Mouse (Mus musculus) forebrain, embryonic 15.5 days (tissue): ENCODE measurements around the gene Plxdc1. TPM values are rescaled to one million over a fixed set of nuclear protein-coding genes. Genes with fewer than 3 reads are reported as not detected.

Experiments used
- ATAC-seq: fragments of 200-750 bp; cut with Nextera tagmentation; replicated peaks from 2 replicates; pipeline ENCODE4 v1.8.0; 2017; ENCODE audit warnings: mild to moderate bottlenecking, moderate TSS enrichment, moderate library complexity
- H3K27ac ChIP-seq: fragments of 300-500 bp; sonication (generic); replicated peaks from 2 replicates; pipeline ENCODE4 v1.5.1; 2015; ENCODE audit warnings: mild to moderate bottlenecking, inconsistent platforms
- H3K27me3 ChIP-seq: fragments of 300-500 bp; sonication (generic); 2 replicates; pipeline ENCODE4 v1.6.1; 2015; ENCODE audit warnings: inconsistent platforms
- H3K36me3 ChIP-seq: fragments of 300-500 bp; sonication (generic); 2 replicates; pipeline ENCODE4 v1.6.1; 2015; ENCODE audit warnings: mild to moderate bottlenecking, inconsistent platforms
- H3K4me1 ChIP-seq: fragments of 300-500 bp; sonication (generic); 2 replicates; pipeline ENCODE4 v1.6.1; 2015; ENCODE audit warnings: inconsistent platforms
- H3K4me2 ChIP-seq: fragments of 300-500 bp; sonication (generic); replicated peaks from 2 replicates; pipeline ENCODE4 v1.6.1; 2015; ENCODE audit warnings: mild to moderate bottlenecking, inconsistent platforms
- H3K4me3 ChIP-seq: fragments of 300-500 bp; sonication (generic); 2 replicates; pipeline ENCODE4 v1.5.1; 2015; ENCODE audit warnings: mild to moderate bottlenecking, inconsistent platforms
- H3K9ac ChIP-seq: fragments of 300-500 bp; sonication (generic); replicated peaks from 2 replicates; pipeline ENCODE4 v1.6.1; 2015; ENCODE audit warnings: mild to moderate bottlenecking, inconsistent platforms
- H3K9me3 ChIP-seq: fragments of 300-500 bp; sonication (generic); 2 replicates; pipeline ENCODE4 v1.6.1; 2016; ENCODE audit warnings: inconsistent platforms
- WGBS: fragments of 180-500 bp; shearing (Covaris S2); methylation state at CpG from one replicate; pipeline ENCODE4 v1.1.7; 2015; ENCODE audit warnings: mixed read lengths; 5-methylcytosine and 5-hydroxymethylcytosine counted together
- polyA plus RNA-seq: library from polyadenylated mRNA; unstranded; fragments of >200 nt; fragmentation: Nextera tagmentation; extraction: Ambion mirVana; gene quantifications from 2 replicates; pipeline ENCODE4 v1.2.1, GENCODE M21; 2015

The Plxdc1 gene
- 0.65 and 0.89 TPM in 2 replicates for polyA plus RNA-seq

DNA sequence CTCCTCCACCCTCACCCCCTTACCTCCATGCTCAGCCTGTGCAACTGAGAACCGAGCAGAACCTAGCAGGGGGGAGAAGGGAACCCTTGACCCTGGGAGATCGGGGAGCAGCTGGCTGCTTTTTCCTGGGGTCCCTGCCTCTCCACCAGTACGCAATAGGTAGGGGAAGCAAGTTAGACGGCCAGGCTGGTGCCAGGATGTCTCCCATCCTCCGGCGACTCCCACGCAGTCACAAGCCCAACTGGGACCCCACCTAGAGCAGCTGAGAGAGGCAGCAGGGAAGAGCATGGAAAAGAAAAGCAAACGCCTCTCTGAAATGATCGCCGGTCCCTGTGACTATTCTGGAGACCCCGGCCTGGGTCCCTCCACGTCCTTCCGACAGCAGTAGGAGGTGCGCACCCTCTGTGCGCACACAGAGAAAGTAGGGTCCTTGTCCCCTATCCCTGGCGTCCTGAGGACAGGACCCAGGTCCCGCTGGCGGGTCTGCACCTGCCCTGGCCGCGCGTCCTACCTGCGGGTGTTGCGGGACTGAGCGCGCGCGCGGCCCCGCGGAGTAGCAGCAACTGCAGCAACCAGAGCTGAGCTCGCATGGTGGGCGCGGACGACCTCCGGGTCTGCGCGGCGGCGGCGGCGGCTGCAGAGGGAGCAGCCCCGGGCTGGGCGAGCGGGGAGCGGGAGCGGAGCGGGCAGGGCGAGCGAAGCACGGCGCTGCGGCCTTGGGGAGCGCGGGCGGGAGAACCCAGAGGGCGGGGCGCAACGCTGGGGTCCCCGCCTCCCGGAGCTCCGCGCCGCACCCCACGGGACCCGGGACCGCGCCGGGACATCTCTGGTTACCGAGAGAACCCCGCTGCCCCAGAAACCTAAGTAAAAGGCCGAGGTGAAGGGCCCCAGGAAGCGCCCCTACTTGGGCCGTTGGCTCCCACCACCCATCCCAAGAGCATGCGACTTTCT lies at the start of gene Plxdc1:
Gene Plxdc1, minus strand, starts transcription at position 718 of the 951 bp plus-strand sequence.
- no peak within 1 kb of the TSS for H3K27ac ChIP-seq
- H3K4me3 ChIP-seq, result peak within 1 kb of the TSS; percentile 97
- no peak for ATAC-seq
- H3K27me3 ChIP-seq, result peaks cover 30% of the 10 kb centered on the region
- peaks cover 36% of the 10 kb centered on the region for H3K4me1 ChIP-seq
- no peaks in the 10 kb centered on the region for H3K36me3 ChIP-seq
- 3% methylated on average over 70 of the region's 74 CpGs for WGBS
- peak within 1 kb of the TSS; percentile 82 for H3K4me2 ChIP-seq
- H3K9ac ChIP-seq, result peak within 1 kb of the TSS; percentile 58
- no peaks in the 10 kb centered on the region for H3K9me3 ChIP-seq

DNA sequence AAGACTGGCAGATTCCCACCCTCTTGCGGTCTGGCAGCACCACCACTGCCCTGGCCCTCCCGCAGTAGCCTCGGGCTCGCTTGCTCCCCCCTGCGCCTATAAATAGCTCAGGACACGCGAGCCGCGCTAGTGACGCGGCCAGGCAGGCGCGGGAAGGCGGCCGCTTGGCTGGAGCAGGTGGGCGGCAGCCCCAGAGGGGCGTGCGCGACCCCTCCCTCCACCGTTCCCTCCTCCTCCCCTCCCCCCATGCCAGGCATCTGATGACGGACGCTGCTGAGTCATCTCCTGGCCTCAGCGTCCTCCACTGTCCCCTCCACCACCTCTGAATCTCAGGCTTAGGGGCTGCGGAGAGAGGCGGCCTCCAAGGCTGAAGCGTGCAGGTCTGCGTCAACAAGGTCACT lies 49.7 kb upstream of the Plxdc1 start:
- H3K27me3 ChIP-seq, result peaks cover 10% of the 10 kb centered on the region; the same call in 1 of the 2 replicates
- WGBS, result under 1% methylated on average over 24 of the region's 27 CpGs
- H3K4me2 ChIP-seq, result peak overlapping the region; percentile 86
- peak overlapping the region; percentile 57 for H3K9ac ChIP-seq
- no peak overlapping the region for H3K27ac ChIP-seq
- peaks cover 4% of the 10 kb centered on the region for H3K36me3 ChIP-seq
- H3K4me3 ChIP-seq, result peak overlapping the region; percentile 41
- ATAC-seq, result 0 out of 2 replicates have a peak, but pooled peaks have one; percentile 44
- H3K9me3 ChIP-seq, result no peaks in the 10 kb centered on the region
- peaks cover 27% of the 10 kb centered on the region for H3K4me1 ChIP-seq

DNA sequence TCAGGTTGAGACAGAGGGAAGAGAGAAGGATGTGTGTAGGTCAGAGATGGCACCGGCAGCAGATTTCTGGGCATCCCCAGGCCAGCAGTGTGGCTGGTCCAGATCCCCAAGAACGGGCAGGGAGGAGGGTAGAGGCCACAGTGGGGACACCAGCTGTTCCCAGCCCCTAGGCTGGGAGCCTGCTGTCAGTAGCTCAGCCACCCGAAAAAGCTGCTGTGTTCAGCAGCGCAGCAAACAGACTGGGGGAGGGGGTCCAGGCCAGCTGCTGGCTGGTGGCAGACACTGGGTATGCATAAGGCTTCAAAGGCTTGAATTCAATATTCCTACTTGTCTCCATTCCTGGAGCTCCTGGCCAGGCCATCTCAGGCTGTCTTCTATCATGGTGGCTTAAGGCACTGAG lies 48.6 kb upstream of the Plxdc1 start:
- Histone ChIP-seq H3K36me3 (peaks cover 14% of the 10 kb centered on the region), H3K4me1 (peaks cover 27% of the 10 kb centered on the region), H3K27ac (peak overlapping the region; percentile 44), H3K9me3 (no peaks in the 10 kb centered on the region), H3K27me3 (peaks cover 10% of the 10 kb centered on the region; the same call in 1 of the 2 replicates), H3K4me2 (no peak overlapping the region), H3K9ac (no peak overlapping the region), H3K4me3 (no peak overlapping the region)
- 13% methylated on average over 4 of the region's 4 CpGs for WGBS
- peak; percentile 28; the same call in 1 of the 2 replicates for ATAC-seq

DNA sequence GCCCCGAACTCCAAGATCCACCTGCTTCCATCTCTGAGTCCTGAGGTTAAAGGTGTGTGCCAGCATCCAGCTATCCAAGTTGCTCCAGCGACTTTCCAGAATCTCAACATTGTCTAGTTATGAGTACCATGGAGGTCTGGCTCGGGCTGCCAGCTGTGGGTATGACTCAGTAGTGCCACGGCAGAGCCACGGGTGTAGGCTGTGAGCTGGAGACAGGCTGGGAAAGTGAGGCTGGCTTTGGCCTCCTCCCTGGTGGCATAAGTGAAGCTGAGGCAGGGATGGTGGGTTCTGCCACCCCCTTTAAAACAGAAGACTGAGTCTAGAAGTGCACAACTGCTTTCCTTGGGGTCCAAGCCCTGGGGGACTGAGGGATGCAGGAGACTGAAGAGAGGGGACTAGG lies 47.8 kb upstream of the Plxdc1 start:
- ATAC-seq, result no peak
- H3K4me1 ChIP-seq, result peaks cover 27% of the 10 kb centered on the region
- H3K4me2 ChIP-seq, result no peak overlapping the region
- peaks cover 10% of the 10 kb centered on the region; the same call in 1 of the 2 replicates for H3K27me3 ChIP-seq
- 81% methylated on average over 5 of the region's 5 CpGs for WGBS
- H3K27ac ChIP-seq, result no peak overlapping the region
- peaks cover 22% of the 10 kb centered on the region for H3K36me3 ChIP-seq
- H3K9me3 ChIP-seq, result no peaks in the 10 kb centered on the region
- H3K4me3 ChIP-seq, result no peak overlapping the region
- no peak overlapping the region for H3K9ac ChIP-seq

DNA sequence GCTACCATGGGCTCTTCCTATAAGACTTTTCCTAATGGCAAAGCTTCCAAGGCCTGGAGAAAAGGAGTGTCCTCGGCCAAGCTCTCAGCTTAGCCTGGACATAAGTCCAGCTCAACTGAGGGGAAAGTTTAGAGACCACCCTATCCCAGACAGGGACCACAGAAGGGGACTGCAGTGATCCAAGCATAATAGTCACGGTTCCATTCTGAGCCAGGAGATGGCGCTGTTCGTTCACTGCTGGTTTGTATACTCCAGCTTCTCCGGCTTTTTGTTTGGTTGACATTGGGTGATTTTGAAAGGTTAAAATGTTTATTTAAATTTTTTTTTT lies 45.2 kb upstream of the Plxdc1 start:
- Histone ChIP-seq H3K9me3 (no peaks in the 10 kb centered on the region), H3K4me1 (peaks cover 35% of the 10 kb centered on the region), H3K9ac (no peak overlapping the region), H3K27me3 (peaks cover under 1% of the 10 kb centered on the region; the same call in 1 of the 2 replicates), H3K36me3 (peaks cover 31% of the 10 kb centered on the region), H3K4me3 (no peak overlapping the region), H3K27ac (no peak overlapping the region), H3K4me2 (no peak overlapping the region)
- 2% methylated on average over 5 of the region's 5 CpGs for WGBS
- no peak for ATAC-seq

DNA sequence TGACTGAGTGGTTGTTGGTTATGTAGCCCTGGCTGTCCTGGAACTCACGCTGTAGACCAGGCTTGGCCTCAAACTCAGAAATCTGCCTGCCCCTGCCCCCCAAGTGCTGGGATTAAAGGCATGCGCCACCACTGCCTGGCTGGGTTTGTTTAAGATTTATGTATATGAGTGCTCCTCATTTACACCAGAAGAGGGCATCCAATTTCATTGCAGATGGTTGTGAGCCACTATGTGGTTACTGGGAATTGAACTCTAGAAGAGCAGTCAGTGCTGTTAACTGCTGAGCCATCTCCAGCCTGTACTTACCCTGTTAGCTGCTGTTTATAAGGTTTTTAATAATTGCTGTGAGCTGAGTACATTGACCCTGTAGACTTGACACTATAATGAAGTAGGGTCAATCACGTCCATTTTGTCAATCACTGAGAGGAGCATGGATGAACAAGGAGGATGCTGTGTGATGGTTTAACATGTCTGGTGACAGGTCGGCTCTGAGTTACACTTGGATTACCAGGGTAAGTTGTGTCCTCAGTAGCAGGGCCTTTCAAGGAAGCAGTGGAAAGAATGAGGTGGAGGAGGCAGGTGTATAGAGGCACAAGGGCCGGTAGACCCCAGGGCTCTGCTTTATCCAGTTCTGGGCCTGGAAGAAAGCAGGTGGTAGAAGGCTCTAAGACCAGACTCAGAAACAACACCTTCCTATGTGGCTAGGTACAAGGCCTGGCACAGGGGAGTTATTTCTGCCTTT lies 44.6 kb upstream of the Plxdc1 start:
- no peak overlapping the region for H3K27ac ChIP-seq
- peaks cover 33% of the 10 kb centered on the region for H3K4me1 ChIP-seq
- H3K36me3 ChIP-seq, result peaks cover 31% of the 10 kb centered on the region
- no peaks in the 10 kb centered on the region for H3K27me3 ChIP-seq
- H3K4me2 ChIP-seq, result no peak overlapping the region
- no peak overlapping the region for H3K4me3 ChIP-seq
- WGBS, result 50% methylated on average over 5 of the region's 5 CpGs
- H3K9ac ChIP-seq, result no peak overlapping the region
- no peak for ATAC-seq
- no peaks in the 10 kb centered on the region for H3K9me3 ChIP-seq

DNA sequence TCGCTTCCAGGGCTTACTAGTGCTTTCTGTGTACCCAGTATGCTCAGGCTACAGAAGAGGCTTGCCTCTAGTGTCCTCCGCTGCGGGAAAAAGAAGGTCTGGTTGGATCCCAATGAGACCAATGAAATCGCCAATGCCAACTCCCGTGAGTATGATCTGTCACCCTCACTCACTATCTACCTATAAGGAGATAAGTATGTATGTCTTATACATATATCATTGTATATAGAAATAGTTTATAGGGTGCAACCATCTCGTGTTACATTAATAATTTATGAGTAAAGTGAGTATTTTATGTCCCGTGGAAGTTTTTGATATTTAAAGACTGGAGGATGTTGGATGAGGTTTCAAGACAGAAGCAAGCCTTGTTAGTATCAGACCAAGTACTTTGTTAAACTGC lies 41.5 kb upstream of the Plxdc1 start:
- Histone ChIP-seq H3K27ac (no peak overlapping the region), H3K27me3 (no peaks in the 10 kb centered on the region), H3K4me3 (peak overlapping the region; percentile 82), H3K9me3 (no peaks in the 10 kb centered on the region), H3K9ac (peak overlapping the region; percentile 96), H3K4me2 (peak overlapping the region; percentile 82), H3K4me1 (peaks cover 32% of the 10 kb centered on the region), H3K36me3 (peaks cover 31% of the 10 kb centered on the region)
- 22% methylated on average over 7 of the region's 7 CpGs for WGBS
- no peak for ATAC-seq

DNA sequence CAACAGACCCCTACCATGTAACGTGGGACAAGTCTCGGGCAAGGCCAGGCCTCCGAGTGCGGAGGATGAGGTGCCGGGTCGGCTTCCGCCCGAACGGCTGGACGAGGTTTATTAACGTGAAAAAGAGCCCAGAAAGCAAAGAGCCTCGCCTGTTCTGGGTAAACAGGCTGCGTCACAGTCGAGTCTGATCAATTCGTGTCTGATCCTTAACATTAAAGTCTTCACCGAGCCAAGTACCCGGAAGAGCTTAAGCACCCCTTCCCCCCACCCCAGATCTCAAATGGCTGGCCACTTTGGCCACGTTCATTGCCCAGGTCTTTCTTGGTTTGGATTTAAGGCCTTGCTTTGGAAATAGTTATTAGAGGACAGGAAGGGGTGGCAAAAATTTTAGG lies 41.0 kb upstream of the Plxdc1 start:
- ATAC-seq, result no peak
- H3K27ac ChIP-seq, result peak overlapping the region; percentile 87
- H3K9me3 ChIP-seq, result no peaks in the 10 kb centered on the region
- H3K36me3 ChIP-seq, result peaks cover 31% of the 10 kb centered on the region
- 0% methylated on average over 18 of the region's 18 CpGs for WGBS
- H3K9ac ChIP-seq, result peak overlapping the region; percentile 96
- H3K27me3 ChIP-seq, result no peaks in the 10 kb centered on the region
- H3K4me3 ChIP-seq, result peak overlapping the region; percentile 82
- peak overlapping the region; percentile 82 for H3K4me2 ChIP-seq
- peaks cover 32% of the 10 kb centered on the region for H3K4me1 ChIP-seq

DNA sequence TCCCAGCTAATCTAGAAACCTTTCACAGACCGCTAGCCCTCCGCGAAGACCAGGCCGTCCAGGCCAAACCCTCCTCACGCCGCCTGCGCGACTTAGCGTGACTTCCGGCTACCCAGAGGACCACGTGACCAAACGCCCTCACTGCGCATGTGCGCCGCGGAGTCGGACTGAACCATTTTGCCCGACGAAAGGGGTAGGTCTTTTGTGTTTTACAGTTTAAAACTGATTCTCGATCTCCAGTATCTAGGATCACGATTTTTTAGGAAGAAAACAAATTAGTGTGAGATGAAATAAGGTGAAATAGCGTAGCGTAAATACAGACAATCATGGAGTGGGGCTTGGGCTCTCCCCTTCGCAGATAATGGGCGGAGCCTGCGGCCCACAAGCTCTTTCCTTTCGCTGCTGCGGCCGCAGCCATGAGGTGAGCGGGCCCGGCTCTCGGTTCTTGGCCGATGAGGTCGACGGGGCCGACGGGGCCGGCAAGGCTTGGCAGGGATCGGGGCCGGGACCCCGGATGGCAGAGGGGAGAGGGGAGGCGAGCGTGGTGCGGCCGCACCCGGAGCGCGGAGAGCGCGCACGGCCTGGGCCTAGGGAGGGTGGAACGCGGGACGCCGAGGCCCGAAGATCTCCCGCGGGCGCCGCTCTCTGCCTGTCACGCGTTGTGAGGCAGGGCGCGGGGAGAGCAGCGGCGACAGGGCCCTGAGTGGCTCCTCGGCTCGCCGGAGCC lies 40.5 kb upstream of the Plxdc1 start, which contains the start of gene Rpl19:
Gene Rpl19, plus strand, starts transcription at position 141 of the 727 bp plus-strand sequence.
- H3K4me3 ChIP-seq, result peak within 1 kb of the TSS; percentile 82
- ATAC-seq, result peak; percentile 74
- under 1% methylated on average over 69 of the region's 69 CpGs for WGBS
- H3K9ac ChIP-seq, result peak within 1 kb of the TSS; percentile 96
- H3K36me3 ChIP-seq, result peaks cover 31% of the 10 kb centered on the region
- no peaks in the 10 kb centered on the region for H3K9me3 ChIP-seq
- no peaks in the 10 kb centered on the region for H3K27me3 ChIP-seq
- H3K27ac ChIP-seq, result peak within 1 kb of the TSS; percentile 87
- H3K4me2 ChIP-seq, result peak within 1 kb of the TSS; percentile 82
- peaks cover 30% of the 10 kb centered on the region for H3K4me1 ChIP-seq

DNA sequence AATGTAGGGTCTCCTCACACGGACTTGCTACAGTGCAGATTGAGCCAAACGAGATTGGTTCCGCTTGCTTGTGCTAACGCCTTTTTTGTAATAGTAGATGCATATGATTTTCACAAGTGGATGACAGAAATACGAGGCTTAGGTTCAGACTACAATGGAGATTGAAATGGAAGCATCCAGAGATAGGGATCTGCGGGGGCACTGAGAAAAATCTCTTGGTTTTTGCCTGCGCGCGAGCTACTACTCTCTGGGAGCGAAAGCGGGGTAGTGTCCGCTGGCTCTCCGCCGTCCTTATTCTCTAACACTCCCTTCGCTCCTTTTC lies 40.0 kb upstream of the Plxdc1 start:
- H3K9ac ChIP-seq, result peak overlapping the region; percentile 96
- WGBS, result 5% methylated on average over 15 of the region's 15 CpGs
- no peak for ATAC-seq

DNA sequence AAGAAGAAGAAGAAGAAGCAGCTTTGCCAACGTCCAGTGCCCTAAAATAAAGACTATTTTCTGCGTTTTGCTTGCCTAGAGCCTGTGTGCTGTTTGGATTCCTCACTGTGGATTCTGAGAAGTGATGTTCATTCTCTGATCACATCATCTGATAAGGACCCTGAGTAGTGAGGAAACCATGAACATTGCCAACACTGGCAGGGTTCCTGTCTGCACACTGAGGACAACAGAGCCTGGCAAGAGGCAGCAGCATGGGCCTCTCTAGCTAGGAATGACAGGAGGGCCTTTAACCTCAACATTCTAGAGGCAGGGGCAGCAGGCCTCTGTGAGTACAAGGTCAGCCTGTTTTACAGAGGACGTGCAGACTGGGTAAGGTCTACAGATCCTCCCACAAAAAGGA lies 38.3 kb upstream of the Plxdc1 start:
- H3K27ac ChIP-seq, result no peak overlapping the region
- peaks cover 52% of the 10 kb centered on the region for H3K4me1 ChIP-seq
- no peak overlapping the region for H3K4me3 ChIP-seq
- no peaks in the 10 kb centered on the region for H3K27me3 ChIP-seq
- H3K9ac ChIP-seq, result no peak overlapping the region
- ATAC-seq, result no peak
- H3K4me2 ChIP-seq, result no peak overlapping the region
- peaks cover 14% of the 10 kb centered on the region for H3K36me3 ChIP-seq
- WGBS, result 95% methylated on average over 3 of the region's 3 CpGs
- no peaks in the 10 kb centered on the region for H3K9me3 ChIP-seq

More for the DNA sequence above, 40.0 kb upstream of the Plxdc1 start:
- peak overlapping the region; percentile 87 for H3K27ac ChIP-seq
- peaks cover 35% of the 10 kb centered on the region for H3K4me1 ChIP-seq
- H3K27me3 ChIP-seq, result no peaks in the 10 kb centered on the region
- H3K9me3 ChIP-seq, result no peaks in the 10 kb centered on the region
- peak overlapping the region; percentile 82 for H3K4me3 ChIP-seq
- H3K36me3 ChIP-seq, result peaks cover 29% of the 10 kb centered on the region
- peak overlapping the region; percentile 82 for H3K4me2 ChIP-seq
